Mouse (Mus musculus): ENCODE data around the gene Sh3tc1.

DNA sequence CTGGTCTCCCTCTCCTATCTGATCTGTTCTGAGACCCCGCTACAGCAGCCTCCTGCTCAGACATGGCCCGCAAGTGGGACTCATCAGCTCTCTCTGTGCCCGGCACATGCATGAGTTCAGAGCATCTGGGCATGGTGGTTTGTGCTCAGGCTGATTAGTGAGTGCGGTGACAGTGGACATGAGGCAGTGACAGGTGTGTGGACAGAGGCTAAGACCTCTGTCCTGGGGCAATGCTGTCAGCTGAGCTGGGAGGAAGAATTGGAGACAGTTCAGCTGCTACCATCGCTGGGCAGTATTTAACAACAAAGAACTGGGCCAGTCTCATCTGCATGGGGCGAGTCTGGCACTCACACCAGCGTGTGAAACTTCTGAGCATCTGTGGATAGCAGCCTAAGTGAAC lies 62.8 kb downstream of the Sh3tc1 start:
- TF ChIP-seq CTCF (IDR thresholded peaks at IDR 0.05; ENCODE audit: low read depth): no peak
- no peak for TF ChIP-seq EP300 (optimal IDR thresholded peaks at IDR 0.05)

Data from stomach, postnatal 0 days (tissue).